Mouse (Mus musculus): ENCODE data around the gene Epm2a.
A peak's percentile ranks its signal among the peaks of the same experiment; 100 is the strongest.

DNA sequence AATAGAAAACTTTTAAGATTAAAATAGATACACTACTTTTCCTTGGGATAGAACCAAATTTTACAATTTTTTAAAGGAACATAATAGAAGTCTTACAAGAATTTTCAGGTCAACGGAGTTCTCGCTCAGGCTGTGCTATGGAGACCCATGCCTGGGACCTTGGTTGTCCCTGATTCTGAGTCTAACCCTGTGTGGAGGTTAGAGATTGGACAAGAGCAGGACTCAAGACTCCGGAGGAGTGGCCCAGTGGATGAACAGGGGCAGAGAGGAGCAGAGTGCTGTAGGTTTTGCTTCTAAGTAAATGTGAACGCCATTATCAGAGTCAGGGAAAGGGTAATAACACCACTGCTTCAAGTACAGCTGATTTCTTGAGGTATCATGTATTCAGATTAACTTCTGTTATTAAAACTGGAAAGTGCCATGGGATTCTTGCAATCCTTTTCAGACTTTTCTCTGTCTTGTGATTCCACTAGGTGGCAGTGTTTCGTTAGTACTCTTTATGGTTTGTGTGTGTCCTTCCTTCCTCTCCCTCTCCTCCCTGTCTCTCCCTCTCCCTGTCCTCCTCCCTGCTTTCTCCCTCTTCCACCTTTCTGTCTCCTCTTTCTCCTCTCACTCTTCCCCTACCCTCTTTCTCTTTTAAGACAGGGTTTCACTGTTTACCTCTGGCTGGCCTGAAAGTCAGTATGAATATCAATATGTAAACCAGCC, 18.9 kb downstream of the Epm2a start:
- peak; percentile 82 for TF ChIP-seq CTCF (IDR thresholded peaks at IDR 0.05)
- no peak for TF ChIP-seq POLR2A (IDR thresholded peaks at IDR 0.05; ENCODE audit: insufficient read depth, low read depth, low read length)
- TF ChIP-seq EP300 (IDR thresholded peaks at IDR 0.05; ENCODE audit: insufficient read depth, low read depth, low read length): no peak
